Mouse (Mus musculus) urinary bladder, adult 18-20 months (tissue): ENCODE measurements at regions not wholly inside any gene's neighbourhood (a gene's known extent, or its start where the extent isn't known, plus 50 kb on each side); places are given as distances from the start of the nearest gene placed in this dataset.

Source experiments
- DNase-seq, 2 experiments: peaks; one replicate each; pipeline ENCODE4 v3.0.0; 2022; ENCODE audit warnings: low spot score in 2 of 2, mixed read lengths in 2 of 2

- no peak for DNase-seq
These were observed 54.3 kb upstream of the Hs6st1 start for GRCm38 (mm10) chr1:36013823-36014341.

GRCm38 (mm10) chr1:36014372-36014771 lies 53.8 kb upstream of the Hs6st1 start:
- no peak for DNase-seq

- no peak for DNase-seq
These were observed 53.0 kb upstream of the Hs6st1 start for GRCm38 (mm10) chr1:36015210-36015609.

- DNase-seq, result no peak
These were observed 51.6 kb upstream of the Hs6st1 start for GRCm38 (mm10) chr1:36016566-36016965.

- DNase-seq, result no peak
These were observed 51.1 kb upstream of the Hs6st1 start for GRCm38 (mm10) chr1:36017061-36017461.

GRCm38 (mm10) chr1:36017656-36018055 lies 50.5 kb upstream of the Hs6st1 start:
- no peak for DNase-seq
